Mouse (Mus musculus) liver (tissue): ENCODE results near the gene Epha4.
A peak's percentile ranks its signal among the peaks of the same experiment; 100 is the strongest.

Experiments used
- DNase-seq: peaks from one replicate; pipeline ENCODE4 v3.0.0-alpha.2; 2020; ENCODE audit warnings: mixed read lengths

The Epha4 gene

GRCm38 (mm10) chr1:77391590-77391989 is 123.3 kb downstream of the Epha4 start:
- no peak for DNase-seq

GRCm38 (mm10) chr1:77389069-77389468 is 125.8 kb downstream of the Epha4 start:
- no peak for DNase-seq

- DNase-seq: no peak
Measured at GRCm38 (mm10) chr1:77388556-77388955, 126.3 kb downstream of the Epha4 start.

GRCm38 (mm10) chr1:77385613-77386012 is 129.3 kb downstream of the Epha4 start:
- no peak for DNase-seq

GRCm38 (mm10) chr1:77383466-77383865 is 131.4 kb downstream of the Epha4 start:
- no peak for DNase-seq

- DNase-seq: no peak
Measured at GRCm38 (mm10) chr1:77377550-77377980, 137.3 kb downstream of the Epha4 start.

GRCm38 (mm10) chr1:77374054-77374453 is 140.8 kb downstream of the Epha4 start:
- DNase-seq: peak; percentile 22

GRCm38 (mm10) chr1:77370921-77371320 is 144.0 kb downstream of the Epha4 start:
- no peak for DNase-seq

- DNase-seq: peak; percentile 18
Measured at GRCm38 (mm10) chr1:77369255-77369837, 145.5 kb downstream of the Epha4 start.

- no peak for DNase-seq
Measured at GRCm38 (mm10) chr1:77365850-77366249, 149.0 kb downstream of the Epha4 start.

- DNase-seq: no peak
Measured at GRCm38 (mm10) chr1:77364596-77364995, 150.3 kb downstream of the Epha4 start.

GRCm38 (mm10) chr1:77363848-77364247 is 151.0 kb downstream of the Epha4 start:
- DNase-seq: no peak

- no peak for DNase-seq
Measured at GRCm38 (mm10) chr1:77346459-77346858, 168.4 kb downstream of the Epha4 start.

GRCm38 (mm10) chr1:77343792-77344191 is 171.1 kb downstream of the Epha4 start:
- no peak for DNase-seq

GRCm38 (mm10) chr1:77339701-77340100 is 175.2 kb downstream of the Epha4 start:
- no peak for DNase-seq

GRCm38 (mm10) chr1:77338346-77338745 is 176.5 kb downstream of the Epha4 start:
- DNase-seq: no peak

- no peak for DNase-seq
Measured at GRCm38 (mm10) chr1:77336937-77337336, 178.0 kb downstream of the Epha4 start.

- DNase-seq: no peak
Measured at GRCm38 (mm10) chr1:77318597-77319127, 196.2 kb downstream of the Epha4 start.
